Mouse (Mus musculus) forebrain, postnatal 0 days (tissue): ENCODE data around the gene Cln5. TPM values are rescaled to one million over a fixed set of nuclear protein-coding genes. Genes with fewer than 3 reads are reported as not detected.

Source experiments
- ATAC-seq: fragments of 200-750 bp; cut with Nextera tagmentation; 2 replicates; pipeline ENCODE4 v1.8.0; 2017; ENCODE audit warnings: mild to moderate bottlenecking, moderate library complexity
- DNase-seq: peaks from one replicate; pipeline ENCODE4 v3.0.0-alpha.2; 2015
- H3K27ac ChIP-seq: fragments of 300-500 bp; sonication (generic); 2 replicates; pipeline ENCODE4 v1.5.1; 2014; ENCODE audit warnings: low read depth, mild to moderate bottlenecking, antibody characterized with exemption, low read length, moderate library complexity, mixed read lengths
- H3K27me3 ChIP-seq: fragments of 300-500 bp; sonication (generic); 2 replicates; pipeline ENCODE4 v1.6.1; 2014; ENCODE audit warnings: mild to moderate bottlenecking, low read length, mixed read lengths; ENCODE audit not compliant: insufficient read depth
- H3K36me3 ChIP-seq: fragments of 300-500 bp; sonication (generic); 2 replicates; pipeline ENCODE4 v1.6.1; 2014; ENCODE audit warnings: mild to moderate bottlenecking, moderate library complexity; ENCODE audit not compliant: insufficient read depth
- H3K4me1 ChIP-seq: fragments of 300-500 bp; sonication (generic); 2 replicates; pipeline ENCODE4 v1.6.1; 2014; ENCODE audit warnings: antibody characterized with exemption; ENCODE audit not compliant: insufficient read depth
- H3K4me2 ChIP-seq: fragments of 300-500 bp; sonication (generic); 2 replicates; pipeline ENCODE4 v1.6.1; 2014; ENCODE audit warnings: low read depth, mild to moderate bottlenecking, moderate library complexity
- H3K4me3 ChIP-seq: fragments of 300-500 bp; sonication (generic); 2 replicates; pipeline ENCODE4 v1.5.1; 2014; ENCODE audit warnings: low read depth, low read length, mixed read lengths
- H3K9ac ChIP-seq: fragments of 300-500 bp; sonication (generic); 2 replicates; pipeline ENCODE4 v1.6.1; 2014; ENCODE audit warnings: mild to moderate bottlenecking
- H3K9me3 ChIP-seq: fragments of 300-500 bp; sonication (generic); 2 replicates; pipeline ENCODE4 v1.6.1; 2016; ENCODE audit warnings: low read length
- CTCF ChIP-seq: sonication (generic); IDR thresholded peaks from 2 replicates; pipeline ENCODE4 v1.5.1; 2016; ENCODE audit warnings: antibody characterized with exemption, control low read depth, low read depth
- WGBS: fragments of 180-500 bp; shearing (Covaris S2); extraction: QIAGEN DNeasy Blood & Tissue Kit; methylation state at CpG from one replicate; pipeline ENCODE4 v1.1.7; 2014; 5-methylcytosine and 5-hydroxymethylcytosine counted together
- polyA plus RNA-seq: library from polyadenylated mRNA; unstranded; fragments of >200 nt; fragmentation: Nextera tagmentation; extraction: Ambion mirVana; gene quantifications from 2 replicates; pipeline ENCODE4 v1.2.1, GENCODE M21; 2015
- total RNA-seq: library from RNA; depleted of rRNA; stranded (reverse); fragments of >200 nt; gene quantifications from 2 replicates; pipeline ENCODE4 v1.2.3, GENCODE M21; 2014

Cln5 gene
- total and polyA plus RNA-seq, 2 experiments from 2014 or later: 8.8 to 9.7 TPM

GRCm38 (mm10) chr14:103093236-103093635 lies 23.2 kb downstream of the Cln5 start:
- no peak for TF ChIP-seq CTCF
- ATAC-seq (no peak), DNase-seq (no peak)
- no peaks in the 10 kb centered on the region for H3K27me3 ChIP-seq
- WGBS: 85% methylated on average over 3 of the region's 3 CpGs
- peaks cover 33% of the 10 kb centered on the region for H3K36me3 ChIP-seq
- H3K9ac ChIP-seq: no peak overlapping the region
- H3K4me1 ChIP-seq: peaks cover 19% of the 10 kb centered on the region
- H3K4me3 ChIP-seq: no peak overlapping the region
- no peak overlapping the region for H3K27ac ChIP-seq
- no peak overlapping the region for H3K4me2 ChIP-seq
- H3K9me3 ChIP-seq: no peaks in the 10 kb centered on the region

- Histone ChIP-seq H3K4me3 (no peak overlapping the region), H3K27me3 (no peaks in the 10 kb centered on the region), H3K9ac (no peak overlapping the region), H3K36me3 (peaks cover 29% of the 10 kb centered on the region), H3K9me3 (no peaks in the 10 kb centered on the region), H3K27ac (no peak overlapping the region), H3K4me1 (peaks cover 19% of the 10 kb centered on the region), H3K4me2 (no peak overlapping the region)
- TF ChIP-seq CTCF: no peak
- WGBS: 87% methylated on average over 4 of the region's 4 CpGs
- ATAC-seq: no peak
- no peak for DNase-seq
Measured at GRCm38 (mm10) chr14:103093670-103094069, 23.7 kb downstream of the Cln5 start.

- Histone ChIP-seq H3K27ac (no peak overlapping the region), H3K36me3 (peaks cover 22% of the 10 kb centered on the region), H3K9me3 (no peaks in the 10 kb centered on the region), H3K27me3 (no peaks in the 10 kb centered on the region), H3K4me1 (peaks cover 19% of the 10 kb centered on the region), H3K9ac (no peak overlapping the region), H3K4me3 (no peak overlapping the region), H3K4me2 (no peak overlapping the region)
- no peak for TF ChIP-seq CTCF
- DNase-seq: no peak
- 87% methylated on average over 8 of the region's 8 CpGs for WGBS
- no peak for ATAC-seq
Measured at GRCm38 (mm10) chr14:103095036-103095435, 25.0 kb downstream of the Cln5 start.

GRCm38 (mm10) chr14:103095826-103096225 lies 25.8 kb downstream of the Cln5 start:
- no peak overlapping the region for H3K27ac ChIP-seq
- no peaks in the 10 kb centered on the region for H3K27me3 ChIP-seq
- no peak overlapping the region for H3K4me3 ChIP-seq
- no peak overlapping the region for H3K9ac ChIP-seq
- no peaks in the 10 kb centered on the region for H3K9me3 ChIP-seq
- H3K4me2 ChIP-seq: no peak overlapping the region
- peaks cover 20% of the 10 kb centered on the region for H3K36me3 ChIP-seq
- DNase-seq (no peak), ATAC-seq (no peak)
- H3K4me1 ChIP-seq: peaks cover 19% of the 10 kb centered on the region
- no peak for TF ChIP-seq CTCF
- WGBS: 91% methylated on average over 8 of the region's 8 CpGs

- no peaks in the 10 kb centered on the region for H3K9me3 ChIP-seq
- no peak overlapping the region for H3K27ac ChIP-seq
- H3K4me1 ChIP-seq: peaks cover 19% of the 10 kb centered on the region
- H3K27me3 ChIP-seq: no peaks in the 10 kb centered on the region
- peaks cover 13% of the 10 kb centered on the region for H3K36me3 ChIP-seq
- peak overlapping the region; percentile 46; the same call in 1 of the 2 replicates for H3K4me2 ChIP-seq
- 52% methylated on average over 6 of the region's 6 CpGs for WGBS
- TF ChIP-seq CTCF: no peak
- DNase-seq: no peak
- ATAC-seq: no peak
- H3K9ac ChIP-seq: 0 out of 2 replicates have a peak overlapping the region, but pooled peaks have one; percentile 33
- no peak overlapping the region for H3K4me3 ChIP-seq
Measured at GRCm38 (mm10) chr14:103096621-103097020, 26.6 kb downstream of the Cln5 start.

GRCm38 (mm10) chr14:103098213-103098586 lies 28.2 kb downstream of the Cln5 start:
- no peaks in the 10 kb centered on the region for H3K9me3 ChIP-seq
- WGBS: 0% methylated on average over 2 of the region's 2 CpGs
- no peak overlapping the region for H3K27ac ChIP-seq
- H3K4me2 ChIP-seq: peak overlapping the region; percentile 76
- H3K9ac ChIP-seq: peak overlapping the region; percentile 99
- ATAC-seq (no peak), DNase-seq (no peak)
- no peak for TF ChIP-seq CTCF
- peaks cover 19% of the 10 kb centered on the region for H3K4me1 ChIP-seq
- H3K4me3 ChIP-seq: peak overlapping the region; percentile 98
- H3K27me3 ChIP-seq: no peaks in the 10 kb centered on the region
- peaks cover 10% of the 10 kb centered on the region; the same call in 1 of the 2 replicates for H3K36me3 ChIP-seq

- Histone ChIP-seq H3K27ac (peak overlapping the region; percentile 98), H3K4me1 (peaks cover 19% of the 10 kb centered on the region), H3K27me3 (no peaks in the 10 kb centered on the region), H3K4me3 (peak overlapping the region; percentile 98), H3K36me3 (peaks cover 5% of the 10 kb centered on the region; the same call in 1 of the 2 replicates), H3K9me3 (no peaks in the 10 kb centered on the region), H3K9ac (peak overlapping the region; percentile 99), H3K4me2 (peak overlapping the region; percentile 76)
- 2% methylated on average over 64 of the region's 86 CpGs for WGBS
- DNase-seq (peak; percentile 83), ATAC-seq (peak; percentile 88)
- TF ChIP-seq CTCF: no peak
Measured at GRCm38 (mm10) chr14:103098587-103099235, 28.7 kb downstream of the Cln5 start.
